Mouse (Mus musculus) olfactory bulb, adult 2 months (tissue): ENCODE measurements around the gene Lcorl.

Source experiments
- CTCF ChIP-seq: fragments of 200-500 bp; IDR thresholded peaks from 2 replicates; pipeline ENCODE4 v1.5.1; 2012; ENCODE audit warnings: low read depth, mild to moderate bottlenecking, low read length, moderate library complexity; ENCODE audit not compliant: insufficient read depth
- POLR2A ChIP-seq: fragments of 200-500 bp; IDR thresholded peaks from 2 replicates; pipeline ENCODE4 v1.6.1; 2012; ENCODE audit warnings: mild to moderate bottlenecking, low read depth, low read length, moderate library complexity; ENCODE audit not compliant: insufficient read depth

- no peak for TF ChIP-seq CTCF
- TF ChIP-seq POLR2A, result no peak
These were observed 206.2 kb downstream of the Lcorl start for GRCm38 (mm10) chr5:45651026-45651703.
